Mouse (Mus musculus) E14TG2a.4 (cell line): ENCODE measurements around the gene Fstl4.

Experiments used
- H3K27me3 ChIP-seq: 2 replicates; pipeline ENCODE4 v1.6.1; 2014; ENCODE audit warnings: low read length, control low read depth; ENCODE audit not compliant: insufficient read depth
- H3K36me3 ChIP-seq: 2 replicates; pipeline ENCODE4 v1.6.1; 2014; ENCODE audit warnings: low read length, control low read depth; ENCODE audit not compliant: insufficient read depth
- H3K4me1 ChIP-seq: replicated peaks from 2 replicates; pipeline ENCODE4 v1.6.1; 2014; ENCODE audit warnings: low read depth, low read length, control low read depth
- H3K4me3 ChIP-seq: replicated peaks from 2 replicates; pipeline ENCODE4 v1.5.1; 2014; ENCODE audit warnings: mild to moderate bottlenecking, low read length
- H3K9me3 ChIP-seq: 2 replicates; pipeline ENCODE4 v1.6.1; 2014; ENCODE audit warnings: low read length, control low read depth
- CTCF ChIP-seq: conservative IDR thresholded peaks from 2 replicates; pipeline ENCODE4 v1.5.1; 2014; ENCODE audit warnings: low read length
- NANOG ChIP-seq: IDR thresholded peaks from 2 replicates; pipeline ENCODE4 v1.6.1; 2014; ENCODE audit warnings: borderline replicate concordance, low read length, mixed read lengths
- POU5F1 ChIP-seq: IDR thresholded peaks from 2 replicates; pipeline ENCODE4 v1.6.1; 2014; ENCODE audit warnings: low read length, borderline replicate concordance

Fstl4 gene

DNA sequence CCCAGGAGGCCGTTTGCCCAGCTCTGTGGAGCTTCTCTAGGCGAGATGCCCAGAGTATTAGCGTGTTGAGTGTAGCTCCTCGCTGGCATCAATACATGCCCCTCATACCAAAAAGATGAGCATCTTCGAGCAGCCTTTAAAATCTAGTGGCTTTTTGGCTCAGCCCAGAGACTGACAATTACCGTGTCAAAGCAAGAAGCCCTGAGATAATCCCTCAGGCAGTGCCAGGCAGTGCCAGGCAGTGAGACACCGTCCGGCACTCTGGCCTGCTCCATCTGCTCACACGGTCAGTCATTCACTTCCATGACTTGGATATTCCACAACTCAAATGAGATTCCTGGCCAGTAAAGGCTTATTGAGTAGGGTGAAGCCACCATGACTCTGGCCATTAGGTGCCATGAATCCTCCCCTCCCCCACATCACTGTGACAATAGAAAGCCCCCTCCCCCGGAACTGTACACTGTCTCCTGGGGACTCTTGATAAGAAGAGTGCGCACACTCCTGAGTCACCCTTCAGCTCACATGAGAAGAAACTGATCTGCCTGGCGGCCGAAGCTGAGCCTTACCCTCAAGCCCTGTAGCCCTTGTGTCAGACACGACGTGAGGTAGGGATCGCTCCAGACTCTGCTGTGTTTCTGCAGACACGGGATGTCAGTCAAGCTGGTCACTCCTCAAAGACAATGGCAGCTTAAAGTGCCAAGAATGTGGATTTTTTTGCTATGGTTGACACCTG lies 293.6 kb downstream of the Fstl4 start:
- H3K4me3 ChIP-seq: no peak overlapping the region
- no peaks in the 10 kb centered on the region for H3K4me1 ChIP-seq

DNA sequence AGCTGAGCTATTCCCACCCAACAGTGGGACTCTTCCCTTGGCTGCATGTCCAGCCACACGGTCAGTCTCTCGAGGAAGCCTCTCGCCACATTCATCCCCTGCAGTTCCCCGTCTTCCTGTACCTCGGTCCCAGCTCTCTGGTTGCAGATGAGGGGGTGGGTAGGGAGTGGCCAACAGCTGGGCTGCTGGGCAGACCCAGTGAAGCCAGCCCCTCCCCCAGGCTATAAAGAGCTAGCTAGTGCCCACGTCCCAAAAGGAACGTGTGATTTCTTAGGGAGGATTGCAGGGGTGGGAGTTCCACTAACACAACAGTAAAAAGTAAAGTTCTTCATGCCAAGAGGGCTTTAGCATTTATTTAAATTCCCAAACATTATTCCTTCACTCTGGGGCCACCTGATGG lies 294.1 kb downstream of the Fstl4 start:
- Histone ChIP-seq H3K4me3 (no peak overlapping the region), H3K27me3 (0 out of 2 replicates have a peak, but pooled peaks cover 3% of the 10 kb centered on the region), H3K9me3 (no peaks in the 10 kb centered on the region), H3K36me3 (no peaks in the 10 kb centered on the region), H3K4me1 (no peaks in the 10 kb centered on the region)
- no peak for TF ChIP-seq POU5F1
- TF ChIP-seq NANOG: no peak
- no peak for TF ChIP-seq CTCF

More for the DNA sequence above, 293.6 kb downstream of the Fstl4 start:
- Histone ChIP-seq H3K9me3 (no peaks in the 10 kb centered on the region), H3K27me3 (0 out of 2 replicates have a peak, but pooled peaks cover 3% of the 10 kb centered on the region), H3K36me3 (no peaks in the 10 kb centered on the region)
- TF ChIP-seq NANOG (no peak), POU5F1 (no peak), CTCF (no peak)

DNA sequence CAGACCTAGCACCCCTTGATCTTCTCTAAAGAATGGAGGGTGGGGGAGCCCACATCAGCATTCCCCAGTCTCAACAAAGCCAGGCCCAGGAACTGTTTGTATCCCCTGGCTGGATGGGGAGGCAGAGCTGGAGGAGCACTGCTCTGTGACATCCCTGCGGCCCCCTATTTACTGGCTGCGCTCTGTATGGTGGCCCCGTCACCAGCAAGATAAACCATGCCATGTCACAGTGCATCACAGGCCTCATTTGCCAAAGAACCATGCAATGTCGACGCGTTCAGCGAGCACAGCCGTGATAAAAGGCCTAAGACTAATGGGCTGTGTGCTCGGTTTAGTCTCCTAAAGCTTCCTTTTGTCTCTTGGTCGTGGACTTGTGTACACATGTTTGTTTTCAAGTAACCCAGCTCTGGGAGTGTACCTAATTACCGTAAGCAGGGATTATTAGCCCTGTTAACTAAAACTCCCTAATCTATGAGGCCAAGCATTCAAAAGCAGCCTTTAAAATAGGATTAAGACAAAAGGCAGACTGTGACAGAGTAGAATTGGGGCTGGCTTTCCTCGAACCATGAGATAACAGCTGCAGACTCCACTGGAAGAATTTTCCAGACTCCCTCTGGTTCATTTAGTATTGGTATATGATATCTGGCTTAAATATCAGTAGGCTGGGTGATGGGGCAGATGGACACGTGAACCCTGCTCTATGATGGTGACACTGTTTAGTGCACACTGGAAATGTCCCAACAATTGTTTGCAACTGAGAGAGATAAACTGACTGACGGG lies 303.5 kb downstream of the Fstl4 start:
- TF ChIP-seq NANOG: no peak
- TF ChIP-seq CTCF: no peak
- no peak for TF ChIP-seq POU5F1
- Histone ChIP-seq H3K36me3 (no peaks in the 10 kb centered on the region), H3K9me3 (no peaks in the 10 kb centered on the region), H3K27me3 (no peaks in the 10 kb centered on the region), H3K4me1 (0 out of 2 replicates have a peak, but pooled peaks cover 3% of the 10 kb centered on the region), H3K4me3 (no peak overlapping the region)

DNA sequence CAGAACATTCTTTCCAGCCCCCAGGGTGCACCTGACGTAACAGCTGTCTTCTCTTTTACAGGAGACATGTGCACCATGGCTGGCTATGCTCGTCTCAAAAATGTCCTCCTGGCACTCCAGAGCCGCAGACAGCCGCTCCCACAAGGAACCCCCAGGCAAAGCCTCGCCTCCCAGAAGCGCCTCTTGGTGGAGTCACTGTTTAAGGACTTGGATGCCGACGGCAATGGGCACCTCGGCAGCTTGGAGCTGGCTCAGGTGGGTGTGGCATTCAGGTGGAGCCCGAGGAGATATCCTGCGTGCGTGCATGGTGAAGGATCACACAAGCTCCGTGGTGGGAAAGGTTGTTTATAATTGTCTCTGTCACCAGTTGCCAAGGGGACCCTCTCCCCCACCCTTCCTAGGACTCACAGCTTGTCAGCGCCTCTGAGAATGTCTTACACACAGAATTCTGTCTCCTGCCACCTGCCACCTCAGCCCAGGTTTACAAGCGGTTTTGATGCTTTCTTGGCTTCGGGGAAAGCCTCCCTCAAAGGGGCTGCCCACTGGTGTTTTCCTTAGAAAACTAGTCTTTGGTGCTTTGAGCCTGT lies 304.1 kb downstream of the Fstl4 start:
- no peak for TF ChIP-seq NANOG
- no peak for TF ChIP-seq POU5F1
- Histone ChIP-seq H3K4me1 (0 out of 2 replicates have a peak, but pooled peaks cover 3% of the 10 kb centered on the region), H3K36me3 (no peaks in the 10 kb centered on the region), H3K27me3 (no peaks in the 10 kb centered on the region), H3K9me3 (no peaks in the 10 kb centered on the region), H3K4me3 (no peak overlapping the region)

DNA sequence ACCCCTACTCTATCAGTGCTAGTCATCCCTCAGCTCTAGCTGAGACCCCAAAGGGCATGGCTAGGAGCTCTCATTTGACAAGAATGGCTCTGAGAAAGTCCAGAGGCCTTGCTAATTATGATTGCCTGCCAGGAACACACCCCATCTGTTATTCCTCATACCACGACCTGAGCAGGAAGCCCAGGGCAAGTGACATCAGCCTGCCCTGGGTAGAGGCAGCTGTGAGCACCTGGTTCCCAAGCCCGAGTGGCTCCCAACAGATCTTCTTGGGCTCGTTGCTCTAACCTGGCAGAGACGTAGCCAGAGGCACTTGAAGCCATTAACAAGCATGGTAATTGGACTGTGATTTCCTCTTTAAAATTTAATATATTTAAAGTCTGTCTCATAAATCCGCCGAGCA lies 305.3 kb downstream of the Fstl4 start:
- H3K36me3 ChIP-seq: no peaks in the 10 kb centered on the region

DNA sequence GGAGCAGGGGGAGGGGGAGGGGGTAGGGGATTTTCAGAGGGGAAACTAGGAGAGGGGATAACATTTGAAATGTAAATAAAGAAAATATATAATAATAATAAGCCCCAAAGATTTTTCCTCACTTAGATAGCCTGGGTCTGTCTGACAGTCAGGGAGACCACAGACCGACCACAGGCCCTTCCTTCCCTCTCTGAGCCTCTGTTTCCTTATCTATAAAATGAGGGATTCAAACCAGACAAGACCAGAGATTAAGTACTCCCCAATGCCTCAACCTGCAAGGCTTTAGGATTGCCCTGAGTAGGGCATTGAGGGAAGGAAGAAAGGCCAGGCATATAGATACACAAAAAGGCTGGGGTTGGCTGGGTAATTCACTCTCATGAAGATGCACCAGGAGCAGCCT lies 307.2 kb downstream of the Fstl4 start:
- Histone ChIP-seq H3K4me3 (no peak overlapping the region), H3K27me3 (no peaks in the 10 kb centered on the region), H3K4me1 (0 out of 2 replicates have a peak, but pooled peaks cover 3% of the 10 kb centered on the region), H3K36me3 (no peaks in the 10 kb centered on the region), H3K9me3 (no peaks in the 10 kb centered on the region)
- TF ChIP-seq NANOG (no peak), CTCF (no peak), POU5F1 (no peak)

More for the DNA sequence above, 305.3 kb downstream of the Fstl4 start:
- H3K27me3 ChIP-seq: no peaks in the 10 kb centered on the region
- TF ChIP-seq POU5F1 (no peak), NANOG (no peak), CTCF (no peak)
- H3K9me3 ChIP-seq: no peaks in the 10 kb centered on the region
- no peak overlapping the region for H3K4me3 ChIP-seq
- H3K4me1 ChIP-seq: 0 out of 2 replicates have a peak, but pooled peaks cover 3% of the 10 kb centered on the region

DNA sequence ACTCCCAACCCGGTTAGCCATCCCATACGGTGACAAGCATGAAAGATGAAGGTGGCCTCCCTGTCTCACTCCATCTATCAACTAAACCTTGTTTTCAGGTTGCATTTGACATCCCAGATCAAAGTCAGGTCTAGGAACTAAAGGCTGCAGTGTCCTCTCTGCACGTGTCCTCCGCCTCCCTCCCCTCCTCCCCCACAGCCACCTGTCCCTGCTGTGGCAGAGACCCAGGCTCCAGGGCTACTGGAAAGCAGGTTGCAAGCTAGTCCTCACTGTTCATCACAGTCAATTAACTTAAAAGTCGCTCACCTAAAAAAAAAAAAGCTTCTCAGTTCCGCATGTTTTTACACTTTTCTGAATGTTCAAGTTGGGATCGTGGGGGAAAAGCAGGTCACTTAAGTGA lies 313.2 kb downstream of the Fstl4 start:
- no peak for TF ChIP-seq CTCF
- Histone ChIP-seq H3K4me3 (no peak overlapping the region), H3K27me3 (no peaks in the 10 kb centered on the region), H3K4me1 (no peaks in the 10 kb centered on the region), H3K36me3 (no peaks in the 10 kb centered on the region), H3K9me3 (peaks cover 27% of the 10 kb centered on the region)

DNA sequence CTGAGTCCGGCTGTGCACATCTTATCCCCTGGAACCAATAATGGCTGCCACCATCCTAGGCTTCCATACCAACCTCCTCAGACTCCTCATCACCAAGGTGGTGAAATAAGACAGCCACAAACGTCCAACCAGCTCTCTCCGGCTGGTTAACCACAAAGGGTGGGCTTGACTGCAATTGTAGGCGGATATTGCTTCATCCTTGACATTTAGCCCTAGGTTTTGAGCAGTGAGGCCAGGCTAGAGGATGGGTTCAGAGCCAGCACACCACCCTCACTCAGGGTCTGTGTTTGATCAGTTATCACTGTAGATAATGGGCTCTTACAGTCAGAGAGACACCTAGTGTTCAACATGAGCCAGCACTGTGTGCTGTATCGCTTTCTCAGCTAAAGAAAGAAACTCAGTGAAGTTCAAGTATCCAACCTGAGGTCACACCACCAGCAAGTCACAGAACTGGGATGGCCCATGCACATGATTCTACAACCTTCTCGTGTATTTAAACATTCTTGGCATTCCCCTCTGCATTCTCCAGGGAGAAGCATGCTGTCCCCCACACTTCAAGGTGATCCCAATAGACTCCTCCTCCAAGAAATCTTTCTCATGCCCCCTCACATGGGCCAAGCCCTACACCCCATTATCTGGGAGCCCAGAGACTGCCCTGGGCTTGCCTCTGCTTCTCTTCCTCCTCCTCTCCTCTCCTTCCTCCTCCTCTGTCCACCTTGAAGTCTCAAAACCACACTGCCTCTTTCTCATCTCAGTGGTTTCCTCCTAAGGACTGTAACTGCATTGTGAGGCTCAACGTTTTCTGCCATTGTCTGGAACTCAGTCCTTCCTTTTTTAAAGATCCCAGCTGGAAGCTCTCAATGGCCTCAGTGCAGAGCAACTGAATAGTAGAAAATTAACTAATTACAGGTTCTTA lies 314.2 kb downstream of the Fstl4 start:
- Histone ChIP-seq H3K9me3 (peaks cover 27% of the 10 kb centered on the region), H3K36me3 (no peaks in the 10 kb centered on the region), H3K4me1 (no peaks in the 10 kb centered on the region), H3K27me3 (no peaks in the 10 kb centered on the region), H3K4me3 (no peak overlapping the region)
- TF ChIP-seq POU5F1: no peak
- no peak for TF ChIP-seq CTCF
- no peak for TF ChIP-seq NANOG
